Mouse (Mus musculus): ENCODE measurements around the gene Defb11. TPM values are rescaled to one million over a fixed set of nuclear protein-coding genes. Genes with fewer than 3 reads are reported as not detected.
"Not testable (repeated sequence)": the region's sequence is repeated elsewhere in the genome, so short reads cannot be mapped to it uniquely, and the experiment has no call there.

Defb11 gene
- total and polyA plus RNA-seq, 3 experiments = not detected

GRCm38 (mm10) chr8:21915625-21916024, 9.4 kb upstream of the Defb11 start:
- H3K9ac ChIP-seq (ENCODE audit: low read depth, low read length) = no peak overlapping the region
- H3K79me2 ChIP-seq (replicated peaks; ENCODE audit: control insufficient read depth, insufficient read depth, low read length) = no peaks in the 10 kb centered on the region
- H3K4me1 ChIP-seq (ENCODE audit: control insufficient read depth, insufficient read depth, low read length) = no peaks in the 10 kb centered on the region
- no peaks in the 10 kb centered on the region for H3K27me3 ChIP-seq (ENCODE audit: control insufficient read depth, insufficient read depth, low read length)
- intact Hi-C loops (cut with DNase I) = no loop called here
- TF ChIP-seq CTCF (IDR thresholded peaks at IDR 0.05) = no peak
- no peak for TF ChIP-seq POLR2A (IDR thresholded peaks at IDR 0.05; ENCODE audit: insufficient read depth, low read depth, low read length)
- no peak for TF ChIP-seq EP300 (IDR thresholded peaks at IDR 0.05; ENCODE audit: insufficient read depth, low read depth, low read length)
- H3K4me3 ChIP-seq = no peak overlapping the region
- no peak overlapping the region for H3K27ac ChIP-seq
- WGBS = 73% methylated on average over 3 of the region's 3 CpGs
- DNase-seq = no peak
- H3K36me3 ChIP-seq (ENCODE audit: control insufficient read depth, insufficient read depth, low read length) = no peaks in the 10 kb centered on the region

- no peaks in the 10 kb centered on the region for H3K4me1 ChIP-seq (ENCODE audit: control insufficient read depth, insufficient read depth, low read length)
- intact Hi-C loops (cut with DNase I) = no loop called here
- no peaks in the 10 kb centered on the region for H3K36me3 ChIP-seq (ENCODE audit: control insufficient read depth, insufficient read depth, low read length)
- no peaks in the 10 kb centered on the region for H3K27me3 ChIP-seq (ENCODE audit: control insufficient read depth, insufficient read depth, low read length)
- no peak overlapping the region for H3K4me3 ChIP-seq
- no peaks in the 10 kb centered on the region for H3K79me2 ChIP-seq (replicated peaks; ENCODE audit: control insufficient read depth, insufficient read depth, low read length)
- no peak overlapping the region for H3K27ac ChIP-seq
- no peak for DNase-seq
- H3K9ac ChIP-seq (ENCODE audit: low read depth, low read length) = no peak overlapping the region
- TF ChIP-seq CTCF (IDR thresholded peaks at IDR 0.05) (no peak), EP300 (IDR thresholded peaks at IDR 0.05; ENCODE audit: insufficient read depth, low read depth, low read length) (no peak)
- 33% methylated on average over 2 of the region's 2 CpGs for WGBS
These were observed 6.3 kb upstream of the Defb11 start for GRCm38 (mm10) chr8:21912554-21912953.

- H3K36me3 ChIP-seq (ENCODE audit: control insufficient read depth, insufficient read depth, low read length) = no peaks in the 10 kb centered on the region
- H3K4me1 ChIP-seq (ENCODE audit: control insufficient read depth, insufficient read depth, low read length) = no peaks in the 10 kb centered on the region
- TF ChIP-seq EP300 (IDR thresholded peaks at IDR 0.05; ENCODE audit: insufficient read depth, low read depth, low read length) (no peak), POLR2A (IDR thresholded peaks at IDR 0.05; ENCODE audit: insufficient read depth, low read depth, low read length) (no peak), CTCF (IDR thresholded peaks at IDR 0.05) (no peak)
- H3K27me3 ChIP-seq (ENCODE audit: control insufficient read depth, insufficient read depth, low read length) = no peaks in the 10 kb centered on the region
- H3K27ac ChIP-seq = no peak overlapping the region
- no peaks in the 10 kb centered on the region for H3K79me2 ChIP-seq (replicated peaks; ENCODE audit: control insufficient read depth, insufficient read depth, low read length)
- intact Hi-C loops (cut with DNase I) = no loop called here
- no peak for DNase-seq
- WGBS = 4% methylated on average over 1 of the region's 1 CpGs
- no peak overlapping the region for H3K9ac ChIP-seq (ENCODE audit: low read depth, low read length)
- H3K4me3 ChIP-seq = no peak overlapping the region
These were observed 5.7 kb upstream of the Defb11 start for GRCm38 (mm10) chr8:21911931-21912330.

GRCm38 (mm10) chr8:21885321-21885720, 20.9 kb downstream of the Defb11 start, which contains the start of gene Defb9:
Gene Defb9 (minus strand): TSS chr8:21885421.
- H3K27ac ChIP-seq; H3K9ac ChIP-seq (ENCODE audit: low read depth, low read length); H3K79me2 ChIP-seq (replicated peaks; ENCODE audit: control insufficient read depth, insufficient read depth, low read length); H3K4me3 ChIP-seq; H3K36me3 ChIP-seq (ENCODE audit: control insufficient read depth, insufficient read depth, low read length); H3K4me1 ChIP-seq (ENCODE audit: control insufficient read depth, insufficient read depth, low read length); intact Hi-C loops (cut with DNase I); H3K27me3 ChIP-seq (ENCODE audit: control insufficient read depth, insufficient read depth, low read length); DNase-seq: not testable (repeated sequence)

GRCm38 (mm10) chr8:21858586-21858985, 47.6 kb downstream of the Defb11 start, which contains the start of gene Defb10:
Gene Defb10 (plus strand): TSS chr8:21858901.
- H3K4me3 ChIP-seq; DNase-seq; H3K36me3 ChIP-seq (ENCODE audit: control insufficient read depth, insufficient read depth, low read length); H3K9ac ChIP-seq (ENCODE audit: low read depth, low read length); intact Hi-C loops (cut with DNase I); H3K79me2 ChIP-seq (replicated peaks; ENCODE audit: control insufficient read depth, insufficient read depth, low read length); H3K27me3 ChIP-seq (ENCODE audit: control insufficient read depth, insufficient read depth, low read length); H3K4me1 ChIP-seq (ENCODE audit: control insufficient read depth, insufficient read depth, low read length); H3K27ac ChIP-seq: not testable (repeated sequence)
- WGBS = 41% methylated on average over 1 of the region's 1 CpGs

Other genes with a start within 250 kb of the Defb11 start
- not detected for gene Defa34, start 240.6 kb downstream of the Defb11 start, total RNA-seq (2021)
- not detected in 2 replicates for gene Defa34, start 240.6 kb downstream of the Defb11 start, polyA plus RNA-seq (2012; rRNA removed)
- gene AY761184, start 202.8 kb downstream of the Defb11 start, total RNA-seq (2021) = not detected
- gene AY761184, start 202.8 kb downstream of the Defb11 start, polyA plus RNA-seq (2012; rRNA removed) = not detected in 2 replicates
- gene Defa24, start 171.9 kb downstream of the Defb11 start, total RNA-seq (2021) = not detected
- gene Defa24, start 171.9 kb downstream of the Defb11 start, polyA plus RNA-seq (2012; rRNA removed) = not detected in 2 replicates
- not detected for gene Defb50, start 82.9 kb downstream of the Defb11 start, total RNA-seq (2021)
- gene Defb50, start 82.9 kb downstream of the Defb11 start, polyA plus RNA-seq (2012; rRNA removed) = not detected in 2 replicates
- not detected for gene Defb2, start 66.5 kb downstream of the Defb11 start, total RNA-seq (2021)
- gene Defb2, start 66.5 kb downstream of the Defb11 start, polyA plus RNA-seq (2012; rRNA removed) = not detected in 2 replicates
- not detected for gene Defb10, start 47.5 kb downstream of the Defb11 start, total RNA-seq (2021)
- not detected in 2 replicates for gene Defb10, start 47.5 kb downstream of the Defb11 start, polyA plus RNA-seq (2012; rRNA removed)
- gene Defb9, start 21.0 kb downstream of the Defb11 start, total RNA-seq (2021) = not detected
- not detected in 2 replicates for gene Defb9, start 21.0 kb downstream of the Defb11 start, polyA plus RNA-seq (2012; rRNA removed)
- gene Defb15, start 26.3 kb upstream of the Defb11 start, total RNA-seq (2021) = not detected
- not detected in 2 replicates for gene Defb15, start 26.3 kb upstream of the Defb11 start, polyA plus RNA-seq (2012; rRNA removed)
- not detected for gene Defb35, start 31.9 kb upstream of the Defb11 start, total RNA-seq (2021)
- gene Defb35, start 31.9 kb upstream of the Defb11 start, polyA plus RNA-seq (2012; rRNA removed) = not detected in 2 replicates
- not detected for gene Defb13, start 40.4 kb upstream of the Defb11 start, total RNA-seq (2021)
- not detected in 2 replicates for gene Defb13, start 40.4 kb upstream of the Defb11 start, polyA plus RNA-seq (2012; rRNA removed)
- gene Fam90a1a, start 52.3 kb upstream of the Defb11 start, total RNA-seq (2021) = not detected
- gene Fam90a1a, start 52.3 kb upstream of the Defb11 start, polyA plus RNA-seq (2012; rRNA removed) = not detected in 2 replicates
- not detected for gene Ccdc70, start 63.4 kb upstream of the Defb11 start, total RNA-seq (2021)
- gene Ccdc70, start 63.4 kb upstream of the Defb11 start, polyA plus RNA-seq (2012; rRNA removed) = not detected in 2 replicates
- gene Atp7b, start 153.9 kb upstream of the Defb11 start, total RNA-seq (2021) = under 1 TPM; 0.05 to 0.07 TPM
- 0.06 and 0.43 TPM in 2 replicates for gene Atp7b, start 153.9 kb upstream of the Defb11 start, polyA plus RNA-seq (2012; rRNA removed)
- gene Alg11, start 154.3 kb upstream of the Defb11 start, total RNA-seq (2021) = 1 to 10 TPM; 7.7 to 8.1 TPM
- gene Alg11, start 154.3 kb upstream of the Defb11 start, polyA plus RNA-seq (2012; rRNA removed) = 3.3 and 7.5 TPM in 2 replicates
- gene Nek5, start 218.6 kb upstream of the Defb11 start, total RNA-seq (2021) = not detected
- 0.12 and 0.23 TPM in 2 replicates for gene Nek5, start 218.6 kb upstream of the Defb11 start, polyA plus RNA-seq (2012; rRNA removed)